Mouse (Mus musculus) right cerebral cortex, postnatal 14 days (tissue): Measurements from ENCODE around the gene Acbd5.
"Not testable (repeated sequence)": the region's sequence is repeated elsewhere in the genome, so short reads cannot be mapped to it uniquely, and the experiment has no call there.

ENCODE experiments used
- DNase-seq: peaks from one replicate; pipeline ENCODE4 v3.0.0; 2022

The Acbd5 gene

DNA sequence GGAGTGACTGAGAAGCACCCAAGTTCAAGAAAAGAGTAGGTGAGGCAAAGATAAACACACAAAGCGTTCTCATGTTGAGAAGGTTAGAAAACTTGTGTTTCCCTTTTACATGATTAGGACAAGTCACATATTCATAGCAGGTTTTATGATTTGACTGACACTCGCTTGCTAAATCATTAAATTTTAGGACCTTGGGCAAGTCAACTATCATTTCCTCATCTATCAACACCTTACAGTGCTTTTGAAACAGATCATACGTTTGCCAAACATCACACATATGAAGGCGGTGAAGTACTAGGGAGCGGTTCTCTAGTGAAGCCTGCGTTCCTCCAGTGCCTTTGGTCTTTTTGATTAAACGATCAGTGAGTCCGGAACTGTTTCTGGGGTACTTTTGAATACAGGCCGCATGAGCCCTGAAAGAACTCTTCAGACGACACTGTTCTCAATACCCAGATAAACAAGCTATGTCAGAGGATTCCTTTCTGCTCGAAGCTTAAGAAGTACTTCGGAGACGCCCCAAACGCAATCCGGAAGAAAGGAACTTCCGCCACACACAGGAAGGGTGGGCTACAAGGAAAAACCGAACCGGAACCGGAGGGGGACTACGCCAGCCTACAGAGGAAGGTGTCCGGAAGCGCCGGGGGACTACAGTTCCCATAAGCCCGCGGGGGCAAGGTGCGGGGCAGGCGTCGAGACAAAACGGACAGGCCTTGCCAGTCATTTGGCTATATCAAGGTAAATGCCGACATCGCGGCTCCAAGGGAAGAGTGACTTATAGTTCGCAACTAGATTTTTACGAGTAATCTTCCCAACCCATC lies at the start of gene Acbd5:
TSS of gene Acbd5 (plus strand) at position 616 of the 818 bp plus-strand sequence.
- peak; percentile 95 for DNase-seq

DNA sequence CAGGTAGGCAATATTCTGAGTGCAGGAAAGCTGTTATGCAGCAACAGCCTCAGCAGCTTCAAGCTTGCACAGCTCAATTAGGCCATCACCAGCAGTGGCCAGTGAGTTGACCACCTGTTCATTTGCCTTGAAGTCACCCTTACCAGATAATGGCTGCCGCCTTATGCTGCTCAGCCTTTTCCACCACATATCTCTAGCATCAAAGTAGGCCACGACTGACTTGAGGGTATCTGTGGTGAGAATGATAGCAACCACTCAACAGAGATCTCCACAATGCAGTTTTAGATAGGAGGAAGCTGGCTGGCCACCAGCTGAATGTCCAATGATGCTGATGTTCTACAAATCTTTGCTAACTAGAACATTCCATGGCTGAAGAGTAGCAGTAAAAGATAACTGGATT lies 48.8 kb upstream of the Acbd5 start:
- DNase-seq, result no peak

DNA sequence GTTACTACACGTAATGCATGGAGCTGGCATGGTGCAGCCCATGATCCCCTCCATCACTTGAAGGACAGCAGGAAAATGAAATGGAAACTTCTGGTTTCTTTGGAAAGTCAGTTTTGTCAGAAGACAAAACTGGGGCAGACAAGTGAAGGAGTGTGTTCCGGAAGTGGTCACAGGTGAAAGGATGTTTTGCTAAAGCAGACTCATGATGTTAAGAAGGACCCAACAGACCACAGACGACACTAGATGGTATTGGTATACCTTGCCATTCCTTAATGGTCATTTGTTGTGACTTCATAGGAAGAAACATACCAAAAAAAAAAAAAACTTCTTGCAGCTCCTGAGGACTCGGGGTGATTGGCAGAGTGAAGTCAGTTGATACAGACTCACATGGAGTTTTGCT lies 46.6 kb upstream of the Acbd5 start:
- no peak for DNase-seq

DNA sequence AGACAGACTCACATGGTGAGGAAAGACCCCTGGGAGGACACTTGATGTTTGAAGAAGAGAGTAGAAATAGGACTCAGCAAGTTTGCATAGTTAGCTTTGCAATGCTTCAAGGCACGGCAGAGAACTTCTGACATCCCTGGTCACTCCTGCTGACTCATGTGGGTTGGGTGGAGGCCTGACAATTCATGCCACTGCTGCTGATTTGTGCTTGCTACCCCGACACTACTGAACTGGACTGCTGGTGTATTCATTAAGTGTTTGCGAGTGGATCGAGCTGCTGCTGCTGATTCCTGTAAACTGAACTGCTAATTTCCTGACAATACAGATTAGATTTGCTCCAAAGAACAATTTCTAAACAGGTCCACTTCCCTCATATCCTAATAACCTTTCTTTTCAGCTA lies 46.2 kb upstream of the Acbd5 start:
- DNase-seq, result no peak

DNA sequence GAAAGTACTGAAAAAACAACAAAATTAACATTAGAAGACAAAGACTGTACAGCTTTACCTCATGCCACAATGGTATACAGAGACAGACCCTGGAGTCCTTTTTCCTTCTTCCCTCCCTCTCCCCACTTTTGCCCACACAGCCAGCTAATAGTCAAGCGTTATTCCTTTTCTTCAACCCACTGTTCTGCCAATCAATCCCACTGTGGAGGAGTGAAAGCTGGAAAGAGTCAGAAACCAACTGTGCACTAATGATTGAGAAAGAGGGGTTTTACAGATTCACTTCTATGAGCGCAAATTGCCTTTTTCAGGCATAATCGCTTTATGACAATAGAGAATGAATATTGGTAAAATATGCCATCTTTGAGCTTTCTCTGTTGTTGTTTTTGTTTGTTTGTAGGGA lies 44.9 kb upstream of the Acbd5 start:
- DNase-seq, result no peak

DNA sequence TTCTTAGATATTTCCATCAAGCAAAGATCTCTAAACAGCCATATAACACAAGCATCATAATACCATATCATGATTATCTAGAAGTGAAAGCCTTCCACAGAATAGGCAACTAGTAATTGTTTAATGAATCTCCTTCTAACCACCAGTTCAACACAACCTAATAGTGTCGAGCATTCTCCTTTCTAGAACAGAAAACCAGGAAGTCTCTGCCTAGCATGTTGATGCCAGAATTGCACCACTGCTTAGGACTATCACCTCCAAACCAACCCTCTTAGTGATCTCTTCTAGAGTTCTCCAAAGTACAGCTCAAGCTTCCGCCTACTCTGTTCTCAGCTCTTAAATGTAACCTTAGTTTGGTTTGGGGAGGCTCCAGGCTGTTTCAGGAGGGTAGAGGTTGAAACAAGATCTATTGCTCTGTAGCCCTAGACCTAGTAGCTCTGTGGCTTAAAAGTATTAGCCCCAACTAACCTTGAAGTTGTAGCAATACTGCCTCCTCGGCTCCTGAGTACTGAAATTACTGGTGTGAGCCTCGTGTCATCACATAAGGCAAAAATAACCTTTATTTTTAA lies 44.2 kb upstream of the Acbd5 start:
- DNase-seq, result no peak

DNA sequence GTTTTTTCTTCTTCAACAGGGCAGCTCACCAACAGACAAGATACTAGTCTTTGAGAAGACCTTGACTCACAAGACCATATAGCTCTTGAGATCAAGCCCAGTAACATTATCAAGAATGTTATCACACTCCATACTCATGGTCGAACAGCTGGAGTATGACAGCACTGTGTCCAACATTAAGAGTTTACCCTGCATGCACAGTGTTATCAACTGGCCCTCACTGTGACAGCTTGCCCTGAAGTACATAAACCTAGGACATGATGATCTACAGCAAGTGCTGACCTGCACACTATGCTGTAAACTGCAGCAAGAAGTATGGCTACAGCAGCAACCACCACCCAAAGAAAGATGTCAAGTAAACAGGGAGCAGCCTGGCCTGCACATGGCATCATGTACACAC lies 41.6 kb upstream of the Acbd5 start:
- DNase-seq, result no peak

DNA sequence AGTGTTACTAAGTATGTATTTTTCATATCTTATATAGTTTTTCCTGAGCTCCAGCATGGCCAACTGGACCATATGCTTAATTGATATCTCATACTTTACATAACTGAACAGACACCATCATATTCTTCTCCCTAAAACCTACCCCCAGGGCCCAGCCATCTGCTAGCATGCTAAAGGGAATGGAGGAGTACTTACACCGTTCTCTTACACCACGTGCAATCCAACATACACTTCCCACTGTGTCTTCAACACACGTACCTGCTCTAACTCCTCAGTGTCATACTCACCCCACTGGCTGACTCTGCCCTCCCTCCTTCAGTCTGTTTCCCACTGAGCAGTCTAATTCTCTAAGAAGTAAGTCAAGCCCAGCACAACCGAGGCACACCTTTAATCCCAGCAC lies 39.1 kb upstream of the Acbd5 start:
- no peak for DNase-seq

DNA sequence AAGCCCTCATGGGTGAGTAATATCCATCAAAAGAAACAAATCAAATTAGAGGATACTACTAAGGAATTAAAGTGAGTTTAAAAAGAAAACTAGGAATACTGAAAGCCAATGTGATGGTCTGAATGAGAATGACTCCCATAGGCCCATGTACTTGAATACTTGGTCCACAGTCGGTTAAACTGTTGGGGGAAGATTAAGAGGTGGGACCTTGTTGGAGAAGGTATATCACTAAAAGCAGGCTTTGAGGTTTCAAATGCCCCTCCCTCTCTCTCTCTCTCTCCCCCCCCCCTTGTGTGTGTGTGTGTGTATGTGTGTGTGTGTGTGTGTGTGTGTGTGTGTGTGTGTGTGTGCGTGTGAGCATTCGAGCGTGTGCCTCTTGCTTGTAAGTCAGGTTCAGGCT lies 37.3 kb upstream of the Acbd5 start:
- no peak for DNase-seq

DNA sequence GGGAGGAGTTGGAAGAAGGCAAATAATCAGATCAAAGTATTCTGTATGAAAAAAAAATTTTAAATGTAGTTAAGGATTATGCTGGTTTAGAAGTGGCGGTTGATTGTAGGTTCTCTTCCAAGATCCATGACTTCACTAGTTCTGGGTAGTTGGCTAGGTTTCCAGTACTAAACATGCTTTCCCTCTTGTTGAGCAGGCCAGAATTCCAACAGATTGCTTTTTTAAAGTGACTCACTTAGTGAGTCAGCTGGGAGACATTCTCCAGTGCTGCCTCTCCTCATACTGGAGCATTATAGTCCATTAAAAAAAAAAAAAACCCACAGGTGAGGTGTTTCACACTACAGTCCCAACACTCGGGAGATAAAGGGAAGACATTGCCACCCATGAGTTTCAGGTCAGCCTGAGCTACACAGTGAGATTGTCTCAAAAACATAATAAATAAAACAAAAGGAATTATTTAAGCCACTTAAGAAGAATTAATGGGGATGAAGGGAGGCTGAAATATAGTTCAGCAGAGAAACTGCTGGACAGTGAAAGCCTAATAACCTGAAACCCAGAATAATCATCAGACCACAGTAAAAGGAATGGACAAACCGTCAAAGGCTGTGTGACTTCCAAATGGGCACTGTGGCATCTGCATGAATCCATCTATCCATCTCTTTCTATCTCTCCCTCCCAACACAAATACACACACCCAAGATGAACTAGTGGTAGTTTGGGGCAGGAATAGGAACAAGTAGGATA lies 33.1 kb upstream of the Acbd5 start:
- DNase-seq, result no peak

DNA sequence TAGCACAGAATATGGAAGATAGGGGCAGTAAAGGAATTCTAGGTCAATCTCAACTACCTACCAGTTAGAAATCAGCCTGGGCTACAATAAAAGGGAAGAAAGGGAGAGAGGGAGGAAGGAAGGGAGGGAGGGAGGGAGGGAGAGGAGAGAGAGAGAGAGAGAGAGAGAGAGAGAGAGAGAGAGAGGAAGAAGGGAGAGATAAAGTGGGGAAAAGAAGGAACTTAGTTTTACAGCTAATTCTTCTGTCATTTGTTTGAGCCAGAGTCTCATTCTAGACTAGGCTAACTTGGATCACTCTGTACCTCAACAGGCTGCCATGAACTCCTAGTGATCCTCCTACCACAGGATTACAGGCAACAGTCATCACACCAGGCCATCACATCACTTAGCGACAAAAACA lies 32.5 kb upstream of the Acbd5 start:
- no peak for DNase-seq

DNA sequence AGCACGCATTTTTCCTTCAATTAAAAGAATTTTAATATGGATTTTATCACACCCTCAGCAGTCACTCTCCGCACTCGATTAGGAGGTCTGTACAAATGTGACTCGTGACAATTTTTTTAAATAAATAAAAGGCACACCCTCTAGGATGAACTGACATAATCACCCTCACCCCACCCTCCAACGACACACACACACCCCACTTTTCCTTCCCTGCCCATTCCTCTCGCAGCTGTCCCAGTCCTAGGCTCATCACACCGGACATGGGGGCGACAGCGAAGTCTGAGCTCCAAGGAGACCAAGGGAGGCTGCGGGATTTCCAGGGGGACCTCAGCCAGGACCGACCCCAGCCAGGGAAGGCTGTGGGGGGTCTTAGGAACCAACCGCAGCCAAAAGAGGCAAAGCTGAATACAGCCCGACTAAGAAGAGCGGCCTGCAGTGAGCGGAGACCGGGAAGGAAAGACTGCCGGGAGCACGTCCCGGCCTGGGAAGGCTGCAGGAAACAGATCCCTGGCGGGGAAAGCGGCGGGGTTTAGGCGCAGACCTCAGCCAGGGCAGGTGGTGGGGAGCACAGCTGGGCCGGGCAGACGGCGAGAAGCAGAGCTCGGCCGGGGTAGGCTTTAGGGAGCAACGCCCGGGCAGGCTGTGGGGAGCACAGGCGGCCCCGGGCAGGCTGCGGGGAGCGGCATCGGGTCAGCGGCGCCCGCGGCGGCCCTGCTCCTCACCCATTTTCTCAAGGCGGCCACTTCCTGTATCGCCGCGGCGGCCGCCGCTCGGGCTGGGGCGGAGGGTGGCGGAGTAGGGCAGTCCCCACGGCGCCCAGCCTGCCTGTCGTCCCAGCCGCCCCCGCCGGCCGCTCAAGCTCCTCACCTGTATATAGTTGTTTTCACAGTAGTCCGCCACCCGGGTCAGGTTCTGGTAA lies 28.6 kb upstream of the Acbd5 start:
- DNase-seq, result peak; percentile 52

DNA sequence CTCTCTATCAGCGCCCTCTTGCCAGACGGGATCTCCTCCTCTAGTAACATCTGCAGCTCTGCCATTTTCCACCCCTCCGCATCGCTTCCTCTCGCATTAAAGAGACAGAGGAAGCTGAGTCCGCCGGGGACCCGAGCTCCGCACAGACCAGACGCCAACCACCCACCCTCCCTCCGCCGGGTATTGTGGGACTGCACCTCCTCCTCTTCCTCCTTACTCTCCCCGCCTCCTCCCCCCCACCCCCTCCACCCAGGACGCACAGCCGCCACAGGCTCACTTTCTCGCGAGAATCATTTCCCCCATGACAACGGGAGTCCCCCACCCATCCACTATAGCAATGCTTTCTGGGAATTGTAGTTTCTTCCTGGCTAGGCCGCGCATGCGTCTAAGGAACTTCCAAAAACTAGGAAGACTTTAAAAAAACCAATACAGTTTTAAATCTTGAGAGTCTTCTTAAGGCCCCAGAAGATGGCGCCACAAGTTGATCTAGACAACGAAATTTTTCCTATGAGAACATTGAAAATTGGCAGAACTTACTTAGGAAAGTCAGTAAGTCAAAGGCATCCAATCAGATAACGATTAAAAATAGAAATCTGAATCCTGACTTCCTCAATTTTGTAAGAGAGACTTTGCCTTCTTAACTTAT lies 27.8 kb upstream of the Acbd5 start, which contains the start of gene Abi1:
TSS of gene Abi1 (minus strand) at position 241 of the 646 bp plus-strand sequence.
- DNase-seq, result peak; percentile 90

DNA sequence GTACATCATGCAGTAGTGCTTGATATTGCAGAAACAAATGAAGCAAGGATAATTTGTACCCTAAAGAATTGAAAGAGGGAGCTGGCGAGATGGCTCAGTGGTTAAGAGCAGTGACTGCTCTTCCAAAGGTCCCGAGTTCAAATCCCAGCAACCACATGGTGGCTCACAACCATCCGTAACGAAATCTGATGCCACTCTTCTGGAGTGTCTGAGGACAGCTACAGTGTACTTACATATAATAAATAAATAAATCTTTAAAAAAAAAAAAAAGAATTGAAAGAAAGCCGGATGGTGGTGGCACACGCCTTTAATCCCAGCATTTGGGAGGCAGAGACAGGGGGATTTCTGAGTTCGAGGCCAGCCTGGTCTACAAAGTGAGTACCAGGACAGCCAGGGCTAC lies 27.3 kb upstream of the Acbd5 start:
- DNase-seq, result not testable (repeated sequence)

DNA sequence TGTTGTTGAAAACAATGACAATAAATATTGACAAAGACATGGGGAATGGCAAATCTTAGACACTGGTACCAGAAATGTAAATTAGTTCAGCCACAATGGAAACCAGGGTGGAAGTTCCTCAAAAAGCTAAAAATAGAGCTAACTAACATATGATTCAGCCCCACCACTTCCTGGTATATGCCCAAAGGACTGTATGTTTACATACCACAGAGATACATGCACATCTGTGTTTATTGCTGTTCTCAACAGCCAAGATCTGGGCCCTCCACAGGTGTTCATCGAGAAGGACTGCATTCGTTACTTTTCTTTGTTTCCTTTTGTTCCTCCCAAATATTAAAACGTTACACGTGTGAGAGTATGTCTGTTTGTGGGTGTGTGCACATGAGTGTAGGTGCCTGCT lies 26.5 kb upstream of the Acbd5 start:
- DNase-seq, result no peak

DNA sequence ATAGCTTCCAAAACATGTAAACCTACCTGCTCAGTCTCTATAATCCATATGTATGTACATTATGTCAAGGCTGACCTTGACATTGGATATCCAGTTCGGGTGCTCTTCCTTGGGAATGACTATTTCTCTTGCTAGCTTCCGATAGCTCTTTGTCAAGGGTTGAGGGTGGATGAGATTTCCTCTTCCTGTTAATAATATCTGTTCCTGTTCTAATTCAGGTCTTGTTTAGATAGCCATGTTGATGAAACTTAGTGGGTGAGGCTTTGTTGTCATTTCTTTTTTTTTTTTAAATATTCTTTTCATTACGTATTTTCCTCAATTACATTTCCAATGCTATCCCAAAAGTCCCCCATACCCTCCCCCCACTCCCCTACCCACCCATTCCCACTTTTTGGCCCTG lies 25.8 kb upstream of the Acbd5 start:
- no peak for DNase-seq

DNA sequence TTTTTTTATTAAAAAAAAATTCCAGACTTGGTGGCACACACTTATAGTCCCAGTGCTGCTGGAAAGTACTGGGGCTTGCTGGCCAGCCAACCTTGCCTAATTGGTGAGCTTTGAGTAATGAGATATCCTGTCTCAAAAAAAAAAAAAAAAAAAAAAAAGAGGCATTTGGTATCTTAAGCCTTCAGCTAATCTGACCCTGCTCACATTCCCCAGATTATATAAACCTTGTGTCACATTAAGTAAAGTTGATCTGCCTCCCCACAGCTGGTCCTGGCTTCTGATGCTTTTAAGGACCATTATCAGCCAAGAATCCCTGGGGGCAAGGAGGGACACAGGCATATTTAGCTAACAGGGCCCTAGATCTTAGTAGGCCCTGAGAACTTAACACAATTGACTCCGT lies 22.3 kb upstream of the Acbd5 start:
- no peak for DNase-seq

DNA sequence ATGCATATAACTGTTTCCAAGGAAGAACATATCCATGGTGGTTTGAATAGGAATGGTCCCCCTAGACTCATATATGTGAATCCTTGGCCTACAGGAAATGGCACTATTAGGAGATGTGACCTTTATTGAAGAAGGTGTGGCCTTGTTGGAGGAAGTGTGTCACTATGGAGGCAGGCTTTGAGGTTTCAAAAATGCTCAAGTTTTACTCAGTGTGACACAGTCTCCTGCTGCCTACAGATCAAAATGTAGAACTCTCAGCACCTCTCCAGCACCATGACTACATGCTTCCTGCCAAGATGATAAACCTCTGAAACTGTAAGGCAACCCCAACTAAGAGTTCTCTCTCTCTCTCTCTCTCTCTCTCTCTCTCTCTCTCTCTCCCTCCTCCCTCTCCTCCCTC lies 20.0 kb upstream of the Acbd5 start:
- DNase-seq, result no peak

DNA sequence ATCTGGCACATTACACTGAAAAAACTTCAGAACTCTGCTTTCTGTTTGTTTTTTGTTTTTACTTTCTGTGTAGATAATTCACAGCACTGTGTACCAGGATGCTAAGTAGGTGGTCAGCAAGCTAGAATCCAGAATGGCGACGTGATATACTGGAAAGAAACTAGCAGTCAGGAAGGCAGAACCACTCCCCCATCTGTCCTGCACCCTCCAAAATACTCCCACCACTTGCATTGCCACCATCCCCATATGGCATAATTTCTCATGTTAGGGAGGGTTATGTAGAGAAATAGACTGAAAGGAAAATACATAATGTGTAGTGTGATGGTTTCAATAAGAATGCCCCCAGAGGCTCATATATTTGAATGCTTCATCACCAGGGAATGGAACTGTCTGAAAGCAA lies 16.1 kb upstream of the Acbd5 start:
- DNase-seq, result no peak

DNA sequence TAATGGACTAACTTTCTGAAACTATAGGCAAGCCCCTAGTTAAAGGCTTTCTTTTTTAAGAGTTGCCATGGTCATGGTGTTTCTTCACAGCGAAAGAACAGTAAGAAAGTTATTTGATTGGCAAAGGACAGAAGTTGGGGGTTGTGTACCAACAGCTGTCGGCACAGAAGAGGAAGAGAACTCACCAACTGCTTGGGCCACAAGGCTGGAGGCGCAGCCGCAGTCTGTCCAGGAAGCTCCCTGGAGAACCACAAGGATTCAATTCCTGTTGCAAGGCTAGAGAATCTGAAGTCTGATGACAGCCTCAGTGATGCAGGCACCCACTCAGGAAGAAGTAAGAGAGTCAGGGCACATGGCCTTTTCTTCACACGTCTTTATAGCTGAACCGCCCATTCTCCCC lies 15.4 kb upstream of the Acbd5 start:
- DNase-seq, result no peak

DNA sequence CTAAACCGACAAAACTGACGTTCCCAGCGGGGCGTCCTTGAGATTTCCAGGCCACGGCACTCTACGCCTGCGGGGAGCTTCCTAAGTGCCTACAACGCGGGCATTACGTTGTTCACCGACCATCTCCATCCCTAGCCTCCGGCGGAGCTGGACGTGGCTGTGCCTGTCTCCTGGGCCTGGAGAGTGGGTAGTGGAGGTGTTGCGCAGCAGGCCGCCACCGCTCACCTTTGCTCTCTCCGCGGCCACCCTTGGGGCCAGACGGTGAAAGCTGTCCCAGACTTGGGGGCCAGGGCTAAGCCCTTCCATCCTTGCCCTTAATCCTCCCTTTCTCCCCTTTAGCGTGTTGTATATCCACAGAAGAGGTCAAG lies 387 bp downstream of the Acbd5 start:
- DNase-seq, result no peak
